Mouse (Mus musculus) liver, embryonic 14.5 days (tissue): ENCODE data around the gene Vezf1. TPM values are rescaled to one million over a fixed set of nuclear protein-coding genes. Genes with fewer than 3 reads are reported as not detected.

ENCODE experiments used
- ATAC-seq: fragments of 200-750 bp; cut with Nextera tagmentation; 2 replicates; pipeline ENCODE4 v1.8.0; 2017; ENCODE audit warnings: moderate number of reproducible peaks, mild to moderate bottlenecking, moderate library complexity; ENCODE audit not compliant: insufficient read depth
- DNase-seq, 3 experiments: peaks; one replicate each; pipeline ENCODE4 v3.0.0-alpha.2; 2012 to 2013; ENCODE audit warnings: low read depth in 3 of 3, low spot score in 3 of 3
- H3K27ac ChIP-seq: fragments of 300-500 bp; sonication (generic); 2 replicates; pipeline ENCODE4 v1.5.1; 2014; ENCODE audit warnings: moderate library complexity, mild to moderate bottlenecking, control low read depth, inconsistent platforms
- H3K27me3 ChIP-seq: fragments of 300-500 bp; sonication (generic); 2 replicates; pipeline ENCODE4 v1.6.1; 2014; ENCODE audit warnings: mild to moderate bottlenecking, low read length, moderate library complexity; ENCODE audit not compliant: control insufficient read depth, insufficient read depth
- H3K36me3 ChIP-seq: fragments of 300-500 bp; sonication (generic); replicated peaks from 2 replicates; pipeline ENCODE4 v1.6.1; 2014; ENCODE audit warnings: low read depth; ENCODE audit not compliant: control insufficient read depth, insufficient read depth
- H3K4me1 ChIP-seq, 2 experiments: fragments of 200-500 bp in 1 of 2; fragments of 300-500 bp in 1 of 2; sonication (generic) in 1 of 2; replicated peaks; 2 replicates each; pipeline ENCODE4 v1.6.1; 2012 to 2014; ENCODE audit warnings: antibody characterized with exemption in 1 of 2, inconsistent platforms in 1 of 2, low read length in 1 of 2; ENCODE audit not compliant: control insufficient read depth in 2 of 2, insufficient read depth in 2 of 2
- H3K4me2 ChIP-seq: fragments of 300-500 bp; sonication (generic); 2 replicates; pipeline ENCODE4 v1.6.1; 2014; ENCODE audit warnings: low read depth, mild to moderate bottlenecking, control low read depth, moderate library complexity
- H3K4me3 ChIP-seq, 2 experiments: fragments of 200-500 bp in 1 of 2; fragments of 300-500 bp in 1 of 2; sonication (generic) in 1 of 2; 2 replicates each; pipeline ENCODE4 v1.5.1; 2012 to 2014; ENCODE audit warnings: low read depth in 2 of 2, low read length in 2 of 2, mild to moderate bottlenecking in 2 of 2, control low read depth in 1 of 2, inconsistent platforms in 1 of 2, moderate library complexity in 1 of 2; ENCODE audit not compliant: insufficient read depth in 1 of 2
- H3K9ac ChIP-seq: fragments of 300-500 bp; sonication (generic); replicated peaks from 2 replicates; pipeline ENCODE4 v1.6.1; 2014; ENCODE audit warnings: mild to moderate bottlenecking, control low read depth, moderate library complexity
- H3K9me3 ChIP-seq: fragments of 300-500 bp; sonication (generic); 2 replicates; pipeline ENCODE4 v1.6.1; 2016; ENCODE audit warnings: low read length, mixed read lengths; ENCODE audit not compliant: control insufficient read depth
- CTCF ChIP-seq: IDR thresholded peaks from 2 replicates; pipeline ENCODE4 v1.5.1; 2016; ENCODE audit warnings: antibody characterized with exemption, low read depth, control low read depth
- EP300 ChIP-seq: IDR thresholded peaks from 2 replicates; pipeline ENCODE4 v1.6.1; 2016; ENCODE audit warnings: antibody characterized with exemption, low read depth
- WGBS: fragments of 180-500 bp; shearing (Covaris S2); extraction: QIAGEN DNeasy Blood & Tissue Kit; methylation state at CpG from one replicate; pipeline ENCODE4 v1.1.7; 2014; ENCODE audit not compliant: insufficient replicate concordance; 5-methylcytosine and 5-hydroxymethylcytosine counted together
- polyA plus RNA-seq, 2 experiments: library from polyadenylated mRNA; depleted of rRNA in 1 of 2; stranded (reverse) in 1 of 2; unstranded in 1 of 2; fragments of >200 nt; fragmentation: Nextera tagmentation in 1 of 2; extraction: Ambion mirVana in 1 of 2; gene quantifications; 2 replicates each; pipeline versions ENCODE4 v1.2.1 to v1.2.3; 2012 to 2014

Vezf1 gene
- polyA plus RNA-seq, 2 experiments: 5.7 to 7.5 TPM

GRCm38 (mm10) chr11:88129935-88130334 is 61.9 kb downstream of the Vezf1 start:
- Histone ChIP-seq H3K4me2 (no peak overlapping the region), H3K9ac (no peak overlapping the region), H3K27ac (no peak overlapping the region), H3K27me3 (no peaks in the 10 kb centered on the region), H3K36me3 (no peaks in the 10 kb centered on the region), H3K4me3 (no peak overlapping the region), H3K9me3 (no peaks in the 10 kb centered on the region), H3K4me1 (peaks cover 0 to 8% of the 10 kb centered on the region in 2 experiments; a peak in 1 of 4 replicates)
- DNase-seq (no peak), ATAC-seq (no peak)
- TF ChIP-seq EP300 (no peak), CTCF (no peak)
- WGBS: 78% methylated on average over 10 of the region's 10 CpGs

GRCm38 (mm10) chr11:88131847-88132246 is 63.8 kb downstream of the Vezf1 start:
- no peak for DNase-seq
- H3K27me3 ChIP-seq: no peaks in the 10 kb centered on the region
- H3K4me2 ChIP-seq: no peak overlapping the region; the same call in 1 of the 2 replicates
- no peak overlapping the region for H3K9ac ChIP-seq
- no peak for TF ChIP-seq CTCF
- no peak for TF ChIP-seq EP300
- no peak for ATAC-seq
- no peaks in the 10 kb centered on the region for H3K36me3 ChIP-seq
- H3K9me3 ChIP-seq: no peaks in the 10 kb centered on the region
- H3K4me3 ChIP-seq: no peak overlapping the region
- H3K4me1 ChIP-seq: peaks cover 0 to 6% of the 10 kb centered on the region in 2 experiments; a peak in 1 of 4 replicates
- H3K27ac ChIP-seq: no peak overlapping the region
- WGBS: 8% methylated on average over 8 of the region's 8 CpGs

Other genes starting within 250 kb of the Vezf1 start
- gene Lpo, start 240.0 kb upstream of the Vezf1 start, polyA plus RNA-seq (2012; rRNA removed): 0.02 TPM in 1 of 2 replicates, not detected in the other
- not detected in 2 replicates for gene Lpo, start 240.0 kb upstream of the Vezf1 start, polyA plus RNA-seq (2014; fragmentation: Nextera tagmentation; extraction: Ambion mirVana)
- 2.0 and 2.3 TPM in 2 replicates for gene Mks1, start 215.1 kb upstream of the Vezf1 start, polyA plus RNA-seq (2012; rRNA removed)
- gene Mks1, start 215.1 kb upstream of the Vezf1 start, polyA plus RNA-seq (2014; fragmentation: Nextera tagmentation; extraction: Ambion mirVana): 0.71 and 0.86 TPM in 2 replicates
- 3.4 and 3.8 TPM in 2 replicates for gene Epx, start 192.7 kb upstream of the Vezf1 start, polyA plus RNA-seq (2012; rRNA removed)
- gene Epx, start 192.7 kb upstream of the Vezf1 start, polyA plus RNA-seq (2014; fragmentation: Nextera tagmentation; extraction: Ambion mirVana): 0.39 and 0.65 TPM in 2 replicates
- not detected in 2 replicates for gene Olfr462, start 176.0 kb upstream of the Vezf1 start, polyA plus RNA-seq (2012; rRNA removed)
- not detected in 2 replicates for gene Olfr462, start 176.0 kb upstream of the Vezf1 start, polyA plus RNA-seq (2014; fragmentation: Nextera tagmentation; extraction: Ambion mirVana)
- gene Olfr463, start 170.9 kb upstream of the Vezf1 start, polyA plus RNA-seq (2012; rRNA removed): not detected in 2 replicates
- gene Olfr463, start 170.9 kb upstream of the Vezf1 start, polyA plus RNA-seq (2014; fragmentation: Nextera tagmentation; extraction: Ambion mirVana): not detected in 2 replicates
- not detected in 2 replicates for gene Olfr464, start 147.3 kb upstream of the Vezf1 start, polyA plus RNA-seq (2012; rRNA removed)
- not detected in 2 replicates for gene Olfr464, start 147.3 kb upstream of the Vezf1 start, polyA plus RNA-seq (2014; fragmentation: Nextera tagmentation; extraction: Ambion mirVana)
- 18.0 and 21.5 TPM in 2 replicates for gene Dynll2, start 80.7 kb upstream of the Vezf1 start, polyA plus RNA-seq (2012; rRNA removed)
- 5.7 TPM in 2 replicates for gene Dynll2, start 80.7 kb upstream of the Vezf1 start, polyA plus RNA-seq (2014; fragmentation: Nextera tagmentation; extraction: Ambion mirVana)
- gene Srsf1, start 20.9 kb upstream of the Vezf1 start, polyA plus RNA-seq (2012; rRNA removed): 111 and 163 TPM in 2 replicates
- 139 and 158 TPM in 2 replicates for gene Srsf1, start 20.9 kb upstream of the Vezf1 start, polyA plus RNA-seq (2014; fragmentation: Nextera tagmentation; extraction: Ambion mirVana)
- 0.76 and 0.96 TPM in 2 replicates for gene Cuedc1, start 29.8 kb downstream of the Vezf1 start, polyA plus RNA-seq (2012; rRNA removed)
- gene Cuedc1, start 29.8 kb downstream of the Vezf1 start, polyA plus RNA-seq (2014; fragmentation: Nextera tagmentation; extraction: Ambion mirVana): 0.36 and 0.53 TPM in 2 replicates
- 20.6 and 30.2 TPM in 2 replicates for gene Mrps23, start 136.1 kb downstream of the Vezf1 start, polyA plus RNA-seq (2012; rRNA removed)
- 33.3 and 33.7 TPM in 2 replicates for gene Mrps23, start 136.1 kb downstream of the Vezf1 start, polyA plus RNA-seq (2014; fragmentation: Nextera tagmentation; extraction: Ambion mirVana)
- gene Ccdc182, start 225.8 kb downstream of the Vezf1 start, polyA plus RNA-seq (2012; rRNA removed): 0.03 TPM in 1 of 2 replicates, not detected in the other
- not detected in 2 replicates for gene Ccdc182, start 225.8 kb downstream of the Vezf1 start, polyA plus RNA-seq (2014; fragmentation: Nextera tagmentation; extraction: Ambion mirVana)